Mouse (Mus musculus) right cerebral cortex, adult 18-20 months (tissue): Measurements from ENCODE around the gene Sipa1l1.
"Not testable (repeated sequence)": the region's sequence is repeated elsewhere in the genome, so short reads cannot be mapped to it uniquely, and the experiment has no call there.

Experiments used
- DNase-seq: peaks from one replicate; pipeline ENCODE4 v3.0.0; 2022; ENCODE audit warnings: mixed read lengths

The Sipa1l1 gene

GRCm38 (mm10) chr12:82178636-82179035, 9.5 kb downstream of the Sipa1l1 start:
- no peak for DNase-seq

- no peak for DNase-seq
These were observed 10.5 kb downstream of the Sipa1l1 start for GRCm38 (mm10) chr12:82179626-82180025.

GRCm38 (mm10) chr12:82186156-82186555, 17.0 kb downstream of the Sipa1l1 start:
- DNase-seq, result not testable (repeated sequence)

- no peak for DNase-seq
These were observed 17.6 kb downstream of the Sipa1l1 start for GRCm38 (mm10) chr12:82186740-82187139.

- DNase-seq, result no peak
These were observed 18.2 kb downstream of the Sipa1l1 start for GRCm38 (mm10) chr12:82187178-82187839.

- no peak for DNase-seq
These were observed 19.4 kb downstream of the Sipa1l1 start for GRCm38 (mm10) chr12:82188321-82189075.

GRCm38 (mm10) chr12:82189076-82189675, 20.1 kb downstream of the Sipa1l1 start:
- DNase-seq, result no peak

- DNase-seq, result no peak
These were observed 20.8 kb downstream of the Sipa1l1 start for GRCm38 (mm10) chr12:82189715-82190581.

GRCm38 (mm10) chr12:82190582-82190965, 21.5 kb downstream of the Sipa1l1 start:
- no peak for DNase-seq

GRCm38 (mm10) chr12:82191686-82192085, 22.6 kb downstream of the Sipa1l1 start:
- DNase-seq, result no peak

- DNase-seq, result no peak
These were observed 23.5 kb downstream of the Sipa1l1 start for GRCm38 (mm10) chr12:82192641-82193054.

GRCm38 (mm10) chr12:82193476-82193875, 24.4 kb downstream of the Sipa1l1 start:
- DNase-seq, result no peak

GRCm38 (mm10) chr12:82194919-82195318, 25.8 kb downstream of the Sipa1l1 start:
- DNase-seq, result no peak

GRCm38 (mm10) chr12:82196213-82196612, 27.1 kb downstream of the Sipa1l1 start:
- DNase-seq, result no peak

GRCm38 (mm10) chr12:82196615-82197146, 27.6 kb downstream of the Sipa1l1 start:
- no peak for DNase-seq

GRCm38 (mm10) chr12:82197207-82197606, 28.1 kb downstream of the Sipa1l1 start:
- DNase-seq, result no peak

GRCm38 (mm10) chr12:82199286-82199685, 30.2 kb downstream of the Sipa1l1 start:
- DNase-seq, result no peak

- no peak for DNase-seq
These were observed 35.0 kb downstream of the Sipa1l1 start for GRCm38 (mm10) chr12:82204106-82204505.

- DNase-seq, result no peak
These were observed 37.9 kb downstream of the Sipa1l1 start for GRCm38 (mm10) chr12:82206857-82207647.

GRCm38 (mm10) chr12:82208046-82208445, 38.9 kb downstream of the Sipa1l1 start:
- DNase-seq, result no peak

- no peak for DNase-seq
These were observed 39.5 kb downstream of the Sipa1l1 start for GRCm38 (mm10) chr12:82208611-82209010.

GRCm38 (mm10) chr12:82209753-82210152, 40.6 kb downstream of the Sipa1l1 start:
- DNase-seq, result no peak
